Mouse (Mus musculus) Muller cell, postnatal 12 days (primary cell): ENCODE measurements at regions not wholly inside any gene's neighbourhood (a gene's known extent, or its start where the extent isn't known, plus 50 kb on each side); places are given as distances from the start of the nearest gene placed in this dataset.

ENCODE experiments used
- DNase-seq: peaks from one replicate; pipeline ENCODE4 v3.0.0-alpha.2; 2015; ENCODE audit errors: inconsistent ontology term

- DNase-seq: peak; percentile 88
Observed at GRCm38 (mm10) chr1:185617691-185618090, 163.0 kb downstream of the Slc30a10 start.

- DNase-seq: peak; percentile 74
Observed at GRCm38 (mm10) chr1:185619011-185619410, 164.4 kb downstream of the Slc30a10 start.

- no peak for DNase-seq
Observed at GRCm38 (mm10) chr1:185628401-185628800, 173.8 kb downstream of the Slc30a10 start.

GRCm38 (mm10) chr1:185629976-185630375 is 175.3 kb downstream of the Slc30a10 start:
- no peak for DNase-seq

GRCm38 (mm10) chr1:185638631-185639030 is 184.0 kb downstream of the Slc30a10 start:
- no peak for DNase-seq

GRCm38 (mm10) chr1:185639486-185639885 is 184.8 kb downstream of the Slc30a10 start:
- DNase-seq: no peak

- no peak for DNase-seq
Observed at GRCm38 (mm10) chr1:185644026-185644425, 189.4 kb downstream of the Slc30a10 start.

- DNase-seq: no peak
Observed at GRCm38 (mm10) chr1:185648128-185648527, 193.5 kb downstream of the Slc30a10 start.

GRCm38 (mm10) chr1:185648926-185649325 is 194.3 kb downstream of the Slc30a10 start:
- no peak for DNase-seq

GRCm38 (mm10) chr1:185650926-185651325 is 196.3 kb downstream of the Slc30a10 start:
- DNase-seq: no peak

- peak; percentile 49 for DNase-seq
Observed at GRCm38 (mm10) chr1:185655021-185655420, 200.4 kb downstream of the Slc30a10 start.

- peak; percentile 17 for DNase-seq
Observed at GRCm38 (mm10) chr1:185655461-185655860, 200.8 kb downstream of the Slc30a10 start.

- no peak for DNase-seq
Observed at GRCm38 (mm10) chr1:185657286-185657685, 202.6 kb downstream of the Slc30a10 start.

GRCm38 (mm10) chr1:185659476-185659875 is 204.8 kb downstream of the Slc30a10 start:
- no peak for DNase-seq

- no peak for DNase-seq
Observed at GRCm38 (mm10) chr1:185662336-185662735, 207.7 kb downstream of the Slc30a10 start.

GRCm38 (mm10) chr1:185670029-185670741 is 215.5 kb downstream of the Slc30a10 start:
- no peak for DNase-seq

GRCm38 (mm10) chr1:185672940-185673339 is 218.3 kb downstream of the Slc30a10 start:
- DNase-seq: no peak

GRCm38 (mm10) chr1:185675674-185676420 is 221.2 kb downstream of the Slc30a10 start:
- no peak for DNase-seq

- DNase-seq: peak; percentile 57
Observed at GRCm38 (mm10) chr1:185681610-185682457, 227.2 kb downstream of the Slc30a10 start.

- DNase-seq: no peak
Observed at GRCm38 (mm10) chr1:185682458-185682750, 227.8 kb downstream of the Slc30a10 start.

- DNase-seq: no peak
Observed at GRCm38 (mm10) chr1:185684638-185685037, 230.0 kb downstream of the Slc30a10 start.

GRCm38 (mm10) chr1:185688506-185688905 is 233.9 kb downstream of the Slc30a10 start:
- no peak for DNase-seq
